Mouse (Mus musculus) liver, embryonic 14 days (tissue): ENCODE data around the gene Kcnj4. TPM values are rescaled to one million over a fixed set of nuclear protein-coding genes. Genes with fewer than 3 reads are reported as not detected.

Source experiments
- polyA plus RNA-seq: library from polyadenylated mRNA; depleted of rRNA; stranded (reverse); fragments of >200 nt; gene quantifications from 2 replicates; pipeline ENCODE4 v1.2.3, GENCODE M21; 2012; rRNA removed

Gene Kcnj4
- 0.01 TPM in 1 of 2 replicates, not detected in the other for polyA plus RNA-seq

DNA sequence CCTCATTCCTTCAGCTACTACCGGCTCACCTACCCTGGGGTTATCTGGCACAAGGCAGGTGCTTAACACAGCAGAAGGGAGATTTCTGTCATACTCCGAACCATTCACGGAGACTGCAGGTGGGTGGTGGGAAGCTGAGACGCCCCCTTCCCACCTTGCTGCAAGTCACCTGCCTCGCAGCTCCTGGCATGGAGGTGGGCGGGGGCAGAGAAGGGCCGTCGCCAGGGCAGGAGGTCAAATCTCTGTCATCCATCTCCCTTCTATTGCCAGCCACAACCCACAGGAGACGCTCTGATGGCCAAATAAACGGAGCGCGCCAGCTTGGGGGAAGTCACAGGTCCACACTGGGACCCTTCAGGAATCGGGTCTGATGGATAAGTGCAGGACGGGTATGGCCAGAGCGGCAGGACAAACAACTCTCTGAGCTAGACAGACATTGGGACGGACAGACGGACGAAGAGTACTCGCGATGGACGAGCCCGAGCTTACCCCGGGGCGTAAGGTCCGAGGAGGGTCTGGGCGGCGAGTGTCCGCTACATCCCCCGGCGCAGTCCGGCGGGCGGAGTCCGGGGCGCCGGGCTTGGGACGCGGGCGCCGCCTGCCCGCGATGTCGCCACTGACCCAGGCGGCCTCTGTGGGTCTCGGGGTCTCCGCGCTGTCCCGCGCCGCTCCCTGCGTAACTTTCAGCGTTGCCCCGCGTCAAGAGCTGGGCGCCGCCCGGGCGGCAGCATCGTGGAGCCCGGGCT lies at the start of gene Kcnj4:
TSS of gene Kcnj4 (minus strand) at position 535 of the 746 bp plus-strand sequence.

DNA sequence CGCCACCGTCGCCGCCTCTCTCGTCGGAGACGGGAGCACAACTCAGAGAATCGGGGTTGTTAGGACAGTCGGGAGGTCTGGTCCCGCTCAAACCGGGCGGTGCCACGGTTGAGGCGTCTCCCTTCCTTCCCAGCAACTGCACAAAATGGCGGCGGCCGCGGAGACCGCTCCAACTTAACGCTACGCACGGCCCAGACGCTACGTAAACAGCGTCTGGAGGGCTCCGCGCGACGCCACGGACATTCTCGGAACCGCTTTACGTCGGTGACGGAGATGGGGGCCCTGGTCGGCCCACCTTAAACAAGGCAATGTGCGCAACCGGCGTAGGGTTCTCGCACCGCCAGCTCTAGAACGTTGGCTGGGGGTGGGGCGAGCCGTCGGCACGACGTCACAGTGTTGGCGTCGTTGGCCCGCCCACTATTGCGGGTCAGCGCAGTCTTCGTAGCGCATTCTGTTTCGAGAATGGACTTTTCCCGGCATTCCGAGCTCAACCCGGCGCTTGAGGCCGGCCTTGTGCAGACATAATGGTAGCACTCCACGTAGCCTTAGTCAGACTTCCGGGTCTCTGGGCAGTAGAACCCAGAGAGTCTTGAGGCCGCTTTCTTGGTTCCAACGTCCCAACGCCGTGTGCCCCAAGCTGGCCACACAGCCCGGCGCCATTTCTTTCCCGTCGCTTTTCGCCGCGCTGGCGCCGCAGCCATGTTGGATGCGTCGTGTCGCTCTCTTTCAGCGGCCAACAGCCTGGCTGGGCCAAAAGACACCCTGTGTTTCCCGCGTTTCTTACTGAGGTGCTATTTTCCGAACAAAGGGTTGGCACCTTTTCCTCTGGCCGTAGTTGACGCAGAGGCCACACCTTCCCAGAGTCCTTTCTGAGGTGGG lies 41.6 kb upstream of the Kcnj4 start, which contains the start of gene Ddx17:
TSS of gene Ddx17 (minus strand) at position 332 of the 879 bp plus-strand sequence.

DNA sequence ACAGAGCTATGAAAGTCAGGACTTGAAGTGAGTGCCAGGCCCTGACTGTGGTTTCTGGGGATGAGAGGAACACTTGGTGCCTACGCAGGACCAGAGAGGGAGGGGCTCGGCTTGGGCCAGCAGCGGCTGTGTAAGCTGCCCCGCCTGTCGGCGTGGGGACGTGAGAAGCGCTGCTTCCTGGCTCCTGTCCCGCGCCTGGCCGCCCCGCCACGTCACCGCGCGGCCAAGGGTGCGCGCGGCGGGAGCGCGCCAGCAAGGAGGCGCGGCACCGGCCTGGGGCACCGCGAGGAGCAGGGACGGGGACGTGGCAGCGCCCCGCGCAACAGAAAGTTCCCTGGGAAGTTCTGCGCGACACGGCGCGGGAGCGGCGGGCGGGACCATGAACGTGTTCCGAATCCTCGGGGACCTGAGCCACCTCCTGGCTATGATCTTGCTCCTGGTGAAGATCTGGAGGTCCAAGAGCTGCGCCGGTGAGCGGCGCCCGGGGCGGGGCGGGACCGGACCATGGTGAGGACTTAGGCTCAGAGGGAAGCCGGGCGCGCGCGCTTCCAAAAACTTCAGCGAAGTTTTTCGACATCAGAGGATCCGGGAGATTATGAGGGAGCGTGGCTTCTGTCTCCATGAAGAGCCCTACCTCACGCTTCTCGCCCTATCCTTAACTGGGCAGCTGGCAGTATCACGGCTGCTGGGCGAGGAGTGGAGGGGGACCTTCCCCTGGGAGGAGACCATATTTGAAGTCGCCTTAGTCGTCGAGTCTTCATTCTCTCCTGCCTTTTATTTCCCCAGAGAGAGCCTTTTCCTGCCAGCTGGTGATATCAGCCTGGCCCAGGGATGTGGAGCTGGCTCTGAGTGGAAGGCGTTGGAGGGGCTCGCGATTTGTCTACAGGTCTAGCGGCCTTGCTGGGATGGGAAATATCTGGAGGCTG lies 11.4 kb upstream of the Kcnj4 start, which contains the start of gene Kdelr3:
TSS of gene Kdelr3 (plus strand) at position 241 of the 926 bp plus-strand sequence.

DNA sequence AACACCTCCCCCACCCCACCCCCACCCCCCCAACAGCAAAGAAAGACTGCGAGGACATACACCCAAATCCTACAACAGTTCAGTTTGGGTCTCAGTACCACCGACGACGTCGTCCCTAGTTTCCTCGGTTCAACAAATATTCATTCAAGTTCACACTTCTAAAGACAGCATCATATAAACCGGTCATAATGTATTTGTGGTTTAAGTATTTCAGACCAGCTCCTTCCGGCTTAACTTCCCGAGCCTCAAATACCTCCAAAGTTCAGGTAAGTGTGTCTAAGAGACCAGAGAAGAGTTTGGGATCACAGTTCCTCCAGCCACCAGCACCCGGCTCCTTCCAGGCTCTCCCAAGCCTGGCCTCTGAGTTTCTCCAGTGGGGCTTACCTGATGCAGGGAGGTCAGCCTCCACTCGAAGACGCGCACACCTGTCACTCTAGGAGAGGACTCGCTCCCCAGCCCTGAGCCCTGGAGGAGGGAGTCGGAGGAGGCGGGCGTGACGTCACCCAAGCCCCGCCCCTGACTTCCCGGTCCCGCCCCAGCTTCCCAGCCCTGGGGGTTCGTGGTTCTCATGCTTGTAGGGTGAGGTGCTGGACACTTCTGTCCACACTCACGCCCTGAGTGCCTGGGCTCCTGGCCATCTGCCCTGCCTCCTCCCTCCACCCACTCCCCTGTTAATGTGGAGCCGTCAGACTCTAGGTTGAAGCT lies 49.8 kb downstream of the Kcnj4 start, which contains the start of gene Csnk1e:
TSS of gene Csnk1e (minus strand) at position 461 of the 705 bp plus-strand sequence.

Other genes starting within 250 kb of the Kcnj4 start
- 3.3 and 3.4 TPM in 2 replicates for gene Baiap2l2, start 219.7 kb downstream of the Kcnj4 start, polyA plus RNA-seq
- gene Pla2g6, start 176.9 kb downstream of the Kcnj4 start, polyA plus RNA-seq = 8.4 and 10.3 TPM in 2 replicates
- gene Maff, start 158.6 kb downstream of the Kcnj4 start, polyA plus RNA-seq = 2.3 and 2.5 TPM in 2 replicates
- gene Tmem184b, start 101.7 kb downstream of the Kcnj4 start, polyA plus RNA-seq = 6.5 and 6.6 TPM in 2 replicates
- 9.3 and 9.7 TPM in 2 replicates for gene Csnk1e, start 49.7 kb downstream of the Kcnj4 start, polyA plus RNA-seq
- 2.5 and 3.4 TPM in 2 replicates for gene Kdelr3, start 11.2 kb upstream of the Kcnj4 start, polyA plus RNA-seq
- 99.7 and 119 TPM in 2 replicates for gene Ddx17, start 41.5 kb upstream of the Kcnj4 start, polyA plus RNA-seq
- gene Dmc1, start 99.9 kb upstream of the Kcnj4 start, polyA plus RNA-seq = 0.37 and 0.56 TPM in 2 replicates
- 0.47 and 0.58 TPM in 2 replicates for gene Fam227a, start 153.7 kb upstream of the Kcnj4 start, polyA plus RNA-seq
- gene Cby1, start 154.0 kb upstream of the Kcnj4 start, polyA plus RNA-seq = 5.4 and 5.5 TPM in 2 replicates
- 59.4 and 75.8 TPM in 2 replicates for gene Tomm22, start 165.6 kb upstream of the Kcnj4 start, polyA plus RNA-seq
- 17.7 and 22.5 TPM in 2 replicates for gene Josd1, start 182.7 kb upstream of the Kcnj4 start, polyA plus RNA-seq
- gene Gtpbp1, start 185.6 kb upstream of the Kcnj4 start, polyA plus RNA-seq = 20.3 and 25.3 TPM in 2 replicates
- gene Sun2, start 237.3 kb upstream of the Kcnj4 start, polyA plus RNA-seq = 5.3 and 6.8 TPM in 2 replicates